Mouse (Mus musculus) neural tube, embryonic 15.5 days (tissue): ENCODE results near the gene Rapgef1. TPM values are rescaled to one million over a fixed set of nuclear protein-coding genes. Genes with fewer than 3 reads are reported as not detected.

Experiments
- ATAC-seq: fragments of 200-750 bp; cut with Nextera tagmentation; 2 replicates; pipeline ENCODE4 v1.8.0; 2017; ENCODE audit warnings: mild to moderate bottlenecking, moderate TSS enrichment, moderate library complexity; ENCODE audit not compliant: low FRiP score
- H3K27ac ChIP-seq: fragments of 300-500 bp; sonication (generic); replicated peaks from 2 replicates; pipeline ENCODE4 v1.5.1; 2015; ENCODE audit warnings: mild to moderate bottlenecking, inconsistent platforms
- H3K27me3 ChIP-seq: fragments of 300-500 bp; sonication (generic); replicated peaks from 2 replicates; pipeline ENCODE4 v1.6.1; 2015; ENCODE audit warnings: inconsistent platforms
- H3K36me3 ChIP-seq: fragments of 300-500 bp; sonication (generic); 2 replicates; pipeline ENCODE4 v1.6.1; 2015; ENCODE audit warnings: inconsistent platforms
- H3K4me1 ChIP-seq: fragments of 300-500 bp; sonication (generic); 2 replicates; pipeline ENCODE4 v1.6.1; 2015; ENCODE audit warnings: inconsistent platforms
- H3K4me2 ChIP-seq: fragments of 300-500 bp; sonication (generic); 2 replicates; pipeline ENCODE4 v1.6.1; 2015; ENCODE audit warnings: inconsistent platforms, mild to moderate bottlenecking, moderate library complexity
- H3K4me3 ChIP-seq: fragments of 300-500 bp; sonication (generic); replicated peaks from 2 replicates; pipeline ENCODE4 v1.5.1; 2015; ENCODE audit warnings: mild to moderate bottlenecking, inconsistent platforms
- H3K9ac ChIP-seq: fragments of 300-500 bp; sonication (generic); replicated peaks from 2 replicates; pipeline ENCODE4 v1.6.1; 2015; ENCODE audit warnings: mild to moderate bottlenecking, inconsistent platforms
- H3K9me3 ChIP-seq: fragments of 300-500 bp; sonication (generic); replicated peaks from 2 replicates; pipeline ENCODE4 v1.6.1; 2016; ENCODE audit warnings: inconsistent platforms
- WGBS: fragments of 180-500 bp; shearing (Covaris S2); methylation state at CpG from one replicate; pipeline ENCODE4 v1.1.7; 2015; ENCODE audit warnings: mixed read lengths; 5-methylcytosine and 5-hydroxymethylcytosine counted together
- polyA plus RNA-seq: library from polyadenylated mRNA; unstranded; fragments of >200 nt; fragmentation: Nextera tagmentation; extraction: Ambion mirVana; gene quantifications from 2 replicates; pipeline ENCODE4 v1.2.1, GENCODE M21; 2015

The Rapgef1 gene
- polyA plus RNA-seq, 1 experiment from 2014 or later: 16.9 TPM

DNA sequence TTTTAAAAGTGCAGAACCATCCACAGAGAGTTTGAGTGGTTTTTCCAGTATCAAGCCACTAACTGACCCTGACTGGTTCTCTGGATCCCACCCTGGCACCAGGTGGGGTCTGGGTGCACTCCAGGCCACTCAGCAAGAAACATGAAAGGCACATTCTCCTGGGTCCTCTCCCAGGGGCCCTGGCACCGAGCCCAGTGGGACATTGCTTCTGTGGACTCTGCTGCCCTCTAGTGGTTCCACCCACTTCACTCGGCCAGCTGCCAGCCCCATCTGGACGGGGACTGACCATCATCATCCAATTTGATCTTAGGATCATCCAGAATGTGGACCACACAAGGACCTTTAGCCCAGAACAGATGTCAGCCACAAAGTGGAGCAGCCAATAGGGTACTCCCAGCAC is 15.6 kb upstream of the Rapgef1 start:
- no peak for ATAC-seq
- Histone ChIP-seq H3K9me3 (no peaks in the 10 kb centered on the region), H3K4me1 (peaks cover 5% of the 10 kb centered on the region; the same call in 1 of the 2 replicates), H3K27me3 (peaks cover 5% of the 10 kb centered on the region; the same call in 1 of the 2 replicates), H3K9ac (no peak overlapping the region), H3K27ac (no peak overlapping the region), H3K36me3 (no peaks in the 10 kb centered on the region), H3K4me2 (no peak overlapping the region), H3K4me3 (no peak overlapping the region)
- WGBS: 2% methylated on average over 3 of the region's 3 CpGs

- H3K9me3 ChIP-seq: no peaks in the 10 kb centered on the region
- H3K9ac ChIP-seq: no peak overlapping the region
- H3K4me1 ChIP-seq: peaks cover 5% of the 10 kb centered on the region; the same call in 1 of the 2 replicates
- H3K4me3 ChIP-seq: no peak overlapping the region
- no peak for ATAC-seq
- no peak overlapping the region for H3K4me2 ChIP-seq
- H3K36me3 ChIP-seq: no peaks in the 10 kb centered on the region
- peaks cover 5% of the 10 kb centered on the region; the same call in 1 of the 2 replicates for H3K27me3 ChIP-seq
- WGBS: 90% methylated on average over 5 of the region's 5 CpGs
- no peak overlapping the region for H3K27ac ChIP-seq
Observed at GRCm38 (mm10) chr2:29605591-29605990, 13.9 kb upstream of the Rapgef1 start.

- Histone ChIP-seq H3K9me3 (no peaks in the 10 kb centered on the region), H3K4me2 (no peak overlapping the region), H3K27ac (no peak overlapping the region), H3K36me3 (no peaks in the 10 kb centered on the region), H3K9ac (no peak overlapping the region), H3K27me3 (peaks cover 5% of the 10 kb centered on the region; the same call in 1 of the 2 replicates), H3K4me3 (no peak overlapping the region), H3K4me1 (peaks cover 5% of the 10 kb centered on the region; the same call in 1 of the 2 replicates)
- ATAC-seq: no peak
- WGBS: 50% methylated on average over 6 of the region's 6 CpGs
Observed at GRCm38 (mm10) chr2:29606460-29606859, 13.1 kb upstream of the Rapgef1 start.

- 93% methylated on average over 1 of the region's 1 CpGs for whole genome bisulfite sequencing
- Histone ChIP-seq H3K36me3 (no peaks in the 10 kb centered on the region), H3K4me3 (no peak overlapping the region), H3K9ac (no peak overlapping the region), H3K27ac (no peak overlapping the region), H3K9me3 (no peaks in the 10 kb centered on the region), H3K4me1 (peaks cover 25% of the 10 kb centered on the region), H3K4me2 (no peak overlapping the region), H3K27me3 (no peaks in the 10 kb centered on the region)
- no peak for ATAC-seq
Observed at GRCm38 (mm10) chr2:29617341-29617740, 2.2 kb upstream of the Rapgef1 start.

GRCm38 (mm10) chr2:29618926-29619483 is 515 bp upstream of the Rapgef1 start:
- Histone ChIP-seq H3K4me2 (peak overlapping the region; percentile 11; the same call in 1 of the 2 replicates), H3K36me3 (no peaks in the 10 kb centered on the region), H3K4me1 (peaks cover 39% of the 10 kb centered on the region), H3K4me3 (peak overlapping the region; percentile 69), H3K9me3 (no peaks in the 10 kb centered on the region), H3K9ac (no peak overlapping the region), H3K27ac (no peak overlapping the region), H3K27me3 (no peaks in the 10 kb centered on the region)
- ATAC-seq: no peak
- WGBS: 65% methylated on average over 8 of the region's 8 CpGs

DNA sequence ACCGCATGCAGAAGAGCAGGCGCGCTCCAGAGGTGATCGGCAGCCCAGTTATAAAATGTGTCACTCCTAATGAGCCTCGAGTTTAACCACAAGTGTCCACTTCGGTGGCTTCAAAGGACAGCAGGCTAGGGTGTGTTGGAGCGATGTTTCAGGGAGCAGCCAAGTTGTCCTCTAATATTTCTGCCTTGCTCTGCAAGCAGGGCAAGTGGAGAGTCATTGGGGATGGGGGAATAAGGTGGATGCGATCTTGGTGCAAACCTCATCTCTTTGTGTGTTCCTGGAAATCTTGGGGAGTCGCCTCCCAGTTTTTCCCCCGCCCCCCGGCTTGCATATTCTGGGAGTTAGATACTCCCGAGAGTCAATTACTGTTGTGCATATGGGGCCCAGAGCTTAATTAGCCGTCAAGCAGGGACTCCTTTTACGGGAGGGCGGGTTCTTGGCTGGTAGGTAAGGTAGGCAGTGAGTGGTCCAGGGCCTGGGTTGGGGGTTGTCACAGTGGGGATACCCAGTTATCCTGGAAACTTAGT is 844 bp downstream of the Rapgef1 start:
- Histone ChIP-seq H3K9me3 (no peaks in the 10 kb centered on the region), H3K4me2 (peak overlapping the region; percentile 84), H3K9ac (peak overlapping the region; percentile 78), H3K4me3 (peak overlapping the region; percentile 69), H3K27me3 (no peaks in the 10 kb centered on the region), H3K36me3 (no peaks in the 10 kb centered on the region), H3K27ac (peak overlapping the region; percentile 91), H3K4me1 (peaks cover 42% of the 10 kb centered on the region)
- WGBS: under 1% methylated on average over 15 of the region's 15 CpGs
- ATAC-seq: peak; percentile 33

GRCm38 (mm10) chr2:29621163-29621562 is 1.6 kb downstream of the Rapgef1 start:
- no peaks in the 10 kb centered on the region for H3K9me3 ChIP-seq
- 68% methylated on average over 10 of the region's 10 CpGs for WGBS
- peak overlapping the region; percentile 78; the same call in 1 of the 2 replicates for H3K9ac ChIP-seq
- no peaks in the 10 kb centered on the region for H3K27me3 ChIP-seq
- no peak for ATAC-seq
- peaks cover 42% of the 10 kb centered on the region for H3K4me1 ChIP-seq
- no peak overlapping the region for H3K27ac ChIP-seq
- H3K4me2 ChIP-seq: peak overlapping the region; percentile 84
- peak overlapping the region; percentile 69 for H3K4me3 ChIP-seq
- H3K36me3 ChIP-seq: no peaks in the 10 kb centered on the region

DNA sequence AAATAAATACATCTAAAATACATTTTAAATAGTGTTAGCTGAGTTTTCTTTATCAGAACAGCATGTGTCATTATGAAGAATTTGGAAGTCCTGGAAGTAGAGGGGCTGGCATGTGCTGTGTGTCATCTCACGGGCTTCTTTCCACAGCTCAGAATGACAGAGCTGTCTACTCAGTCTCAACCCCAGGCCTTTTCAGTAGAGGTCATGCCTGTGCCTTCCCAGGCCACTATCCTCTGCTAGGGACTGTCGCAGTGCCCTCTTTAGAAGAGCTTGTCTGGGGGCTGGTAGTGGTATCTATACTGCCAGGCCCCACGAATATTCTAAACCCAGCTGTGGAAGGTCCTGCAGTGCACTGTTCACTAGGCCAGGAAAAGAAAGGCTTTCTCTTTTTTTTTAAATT is 2.1 kb downstream of the Rapgef1 start:
- no peak for ATAC-seq
- Histone ChIP-seq H3K4me2 (peak overlapping the region; percentile 84; the same call in 1 of the 2 replicates), H3K4me1 (peaks cover 42% of the 10 kb centered on the region), H3K27me3 (no peaks in the 10 kb centered on the region), H3K4me3 (no peak overlapping the region), H3K9me3 (no peaks in the 10 kb centered on the region), H3K27ac (no peak overlapping the region), H3K9ac (no peak overlapping the region), H3K36me3 (no peaks in the 10 kb centered on the region)
- WGBS: 87% methylated on average over 3 of the region's 3 CpGs

DNA sequence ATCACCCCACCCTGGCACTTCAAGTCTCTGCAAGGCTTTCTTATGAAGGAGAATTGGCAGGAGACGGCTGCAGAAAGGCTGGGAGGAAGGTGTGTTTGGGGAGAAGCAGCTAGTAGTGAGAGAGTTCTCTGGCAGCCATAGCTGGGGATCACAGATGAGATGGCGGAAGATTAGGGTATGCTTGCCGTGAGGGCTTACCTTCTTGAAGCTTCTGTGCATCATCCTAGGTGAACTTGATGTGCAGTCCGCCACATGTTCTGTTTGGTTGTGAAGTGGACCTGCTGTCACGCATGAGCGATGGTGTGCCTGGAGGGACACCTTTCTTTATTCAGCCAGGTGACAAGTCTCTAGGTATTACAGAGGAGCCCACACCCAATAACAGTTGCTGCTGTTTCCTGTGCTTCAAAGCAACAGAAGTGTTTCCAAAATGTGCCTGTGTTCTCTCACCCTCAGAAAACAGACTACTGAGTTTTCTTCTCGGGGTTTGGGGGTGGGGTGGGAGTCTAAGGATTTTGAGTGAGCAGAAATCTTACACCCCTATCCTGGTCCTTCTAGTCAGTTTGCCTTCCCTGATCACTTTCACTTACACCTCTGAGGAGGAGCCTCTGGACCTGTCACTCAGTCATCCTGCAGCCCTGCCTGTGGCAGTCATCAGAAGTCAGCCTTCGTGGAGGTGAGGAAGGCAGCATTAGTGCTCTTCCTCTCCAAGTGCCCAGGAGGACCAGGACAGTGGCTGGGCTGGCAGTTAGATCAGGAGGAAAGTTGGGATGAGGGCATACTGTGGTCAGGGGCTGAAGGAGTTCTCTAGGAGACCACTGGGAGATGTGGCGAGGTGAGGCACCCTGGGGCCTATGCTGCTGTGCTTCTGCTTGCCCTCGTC is 2.8 kb downstream of the Rapgef1 start:
- no peak for ATAC-seq

GRCm38 (mm10) chr2:29623247-29624090 is 3.9 kb downstream of the Rapgef1 start:
- 78% methylated on average over 9 of the region's 9 CpGs for WGBS
- H3K36me3 ChIP-seq: no peaks in the 10 kb centered on the region
- no peak overlapping the region; the same call in 1 of the 2 replicates for H3K9ac ChIP-seq
- no peaks in the 10 kb centered on the region for H3K27me3 ChIP-seq
- H3K4me1 ChIP-seq: peaks cover 52% of the 10 kb centered on the region
- H3K4me3 ChIP-seq: no peak overlapping the region
- ATAC-seq: no peak
- no peak overlapping the region for H3K27ac ChIP-seq
- no peaks in the 10 kb centered on the region for H3K9me3 ChIP-seq
- no peak overlapping the region for H3K4me2 ChIP-seq

More for the DNA sequence above, 2.8 kb downstream of the Rapgef1 start:
- no peaks in the 10 kb centered on the region for H3K36me3 ChIP-seq
- no peaks in the 10 kb centered on the region for H3K9me3 ChIP-seq
- WGBS: 88% methylated on average over 10 of the region's 10 CpGs
- no peak overlapping the region for H3K4me2 ChIP-seq
- no peak overlapping the region for H3K9ac ChIP-seq
- no peak overlapping the region for H3K4me3 ChIP-seq
- peaks cover 42% of the 10 kb centered on the region for H3K4me1 ChIP-seq
- no peak overlapping the region for H3K27ac ChIP-seq
- H3K27me3 ChIP-seq: no peaks in the 10 kb centered on the region

DNA sequence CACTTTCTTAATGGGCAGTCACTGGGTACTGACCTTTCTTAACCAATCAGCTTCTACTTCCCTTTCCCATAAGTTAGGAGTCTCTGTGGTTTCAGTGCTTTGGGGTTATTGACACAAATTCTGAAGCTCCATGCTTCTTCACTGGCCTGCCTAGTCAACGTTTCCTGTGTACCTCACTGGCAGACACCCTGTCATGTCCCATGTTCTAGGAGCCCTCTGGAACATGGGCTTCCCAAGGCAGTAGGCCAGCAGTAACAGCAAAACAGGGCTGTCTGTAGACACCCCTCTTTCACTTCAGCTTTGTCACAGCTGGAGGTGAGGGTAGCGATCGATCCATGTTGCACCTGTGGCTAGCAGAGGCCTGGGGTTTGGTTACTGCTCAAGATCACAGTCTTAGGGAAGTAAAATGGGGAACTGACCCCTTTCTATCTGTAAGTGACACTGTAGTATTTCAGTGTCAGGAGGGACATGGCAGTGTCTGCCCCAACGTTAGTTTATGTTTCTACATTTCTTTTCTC is 4.6 kb downstream of the Rapgef1 start:
- H3K9ac ChIP-seq: no peak overlapping the region
- no peak overlapping the region for H3K4me3 ChIP-seq
- no peaks in the 10 kb centered on the region for H3K27me3 ChIP-seq
- peaks cover 57% of the 10 kb centered on the region for H3K4me1 ChIP-seq
- no peak overlapping the region for H3K4me2 ChIP-seq
- H3K9me3 ChIP-seq: no peaks in the 10 kb centered on the region
- no peak overlapping the region for H3K27ac ChIP-seq
- H3K36me3 ChIP-seq: no peaks in the 10 kb centered on the region
- WGBS: 84% methylated on average over 4 of the region's 4 CpGs
- ATAC-seq: no peak
